Mouse (Mus musculus) lung, adult 10 weeks (tissue): ENCODE results near the gene Csmd2. TPM values are rescaled to one million over a fixed set of nuclear protein-coding genes. Genes with fewer than 3 reads are reported as not detected.

ENCODE experiments used
- polyA plus RNA-seq: library from polyadenylated mRNA; stranded (reverse); fragments of 350-450 nt; fragmentation: Illumina TruSeq; extraction: RNeasy Lipid Tissue Mini Kit (QIAGEN cat#74804); gene quantifications from one replicate; pipeline ENCODE4 v1.2.3, GENCODE M21; 2014; ENCODE audit warnings: low read depth, low replicate concordance; ENCODE audit not compliant: insufficient read depth

Gene Csmd2
- polyA plus RNA-seq, result not detected

DNA sequence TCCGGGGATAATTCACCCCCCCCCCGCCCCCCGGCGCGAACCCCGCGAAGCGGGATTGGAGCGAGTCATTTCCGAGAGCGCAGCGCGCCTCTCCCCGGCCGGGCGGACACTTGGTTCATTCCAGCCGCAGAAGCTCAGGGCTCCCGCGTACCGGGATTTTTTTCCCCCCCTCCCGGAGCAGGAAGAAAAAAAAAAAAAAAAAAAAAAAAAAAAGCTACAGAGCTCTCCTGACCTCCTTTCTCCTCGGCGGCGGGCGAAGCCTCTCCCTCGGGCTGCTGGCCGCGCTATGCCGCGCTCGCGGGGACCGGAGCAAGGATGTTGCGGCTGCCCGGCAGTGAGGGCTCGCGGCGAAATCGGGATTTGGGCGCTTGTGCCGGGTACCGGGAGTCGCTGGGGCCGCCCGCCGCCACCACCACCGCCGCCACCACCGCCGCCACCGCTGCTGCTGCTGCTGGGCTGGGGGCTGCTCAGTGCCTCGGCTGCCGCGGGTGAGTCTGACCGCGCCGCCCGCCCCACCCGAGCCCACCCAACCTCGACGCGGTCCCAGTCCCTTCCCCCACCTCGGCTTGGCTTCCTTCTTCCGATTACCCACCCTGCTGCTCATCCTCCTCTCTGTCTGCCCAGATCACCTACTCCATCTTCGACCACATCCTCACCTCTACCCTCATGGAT lies at the start of gene Csmd2:
Gene Csmd2, plus strand, starts transcription at position 74 of the 672 bp plus-strand sequence.

DNA sequence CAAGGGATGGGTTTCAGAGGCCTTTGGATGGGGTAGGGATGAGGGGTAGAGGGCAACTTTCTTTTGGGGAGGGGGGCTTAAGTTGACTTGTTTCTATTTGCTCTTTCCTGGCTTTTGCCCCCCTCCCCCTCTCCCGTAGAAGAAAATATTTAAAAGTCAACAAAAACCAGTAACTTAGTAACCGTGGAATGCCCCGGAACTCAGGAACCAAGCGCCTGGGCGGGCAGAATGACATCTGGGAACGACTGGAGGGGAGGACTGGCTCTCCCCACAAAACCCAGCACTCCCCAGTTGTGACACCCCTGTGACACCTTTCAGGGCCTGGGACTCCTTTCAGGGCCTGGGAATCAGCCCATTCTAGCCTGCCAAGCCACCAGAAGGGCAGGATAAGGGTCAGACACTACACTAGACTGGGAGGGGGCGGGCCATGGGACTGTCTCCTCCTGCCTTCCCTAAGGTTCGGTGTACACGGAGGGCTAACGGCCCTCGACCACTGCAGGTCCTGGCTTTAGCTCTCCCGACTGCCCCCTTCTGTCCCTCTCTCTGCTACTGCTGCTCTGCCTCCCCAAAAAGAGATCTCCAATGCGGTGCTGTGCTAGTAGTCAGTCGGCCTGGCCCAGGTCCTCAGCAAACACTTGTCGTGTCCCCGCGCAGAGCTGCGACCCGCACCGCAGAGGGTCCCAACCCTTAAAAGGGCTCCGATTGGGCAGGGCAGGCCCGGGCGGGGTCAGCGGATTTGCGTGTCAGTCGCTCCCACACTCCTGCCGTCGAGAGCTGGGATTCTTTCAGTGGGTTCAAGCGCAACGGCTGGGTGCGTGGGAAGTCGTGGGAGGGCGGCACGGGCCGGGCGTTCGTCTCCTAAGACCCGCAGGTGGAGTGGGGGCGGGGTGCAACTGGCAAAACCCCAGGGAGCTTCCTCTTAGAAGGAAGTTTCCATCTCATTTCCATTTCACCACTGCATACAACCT lies 16.5 kb upstream of the Csmd2 start, which contains the start of gene CK137956:
Gene CK137956, minus strand, starts transcription at position 51 of the 968 bp plus-strand sequence.

DNA sequence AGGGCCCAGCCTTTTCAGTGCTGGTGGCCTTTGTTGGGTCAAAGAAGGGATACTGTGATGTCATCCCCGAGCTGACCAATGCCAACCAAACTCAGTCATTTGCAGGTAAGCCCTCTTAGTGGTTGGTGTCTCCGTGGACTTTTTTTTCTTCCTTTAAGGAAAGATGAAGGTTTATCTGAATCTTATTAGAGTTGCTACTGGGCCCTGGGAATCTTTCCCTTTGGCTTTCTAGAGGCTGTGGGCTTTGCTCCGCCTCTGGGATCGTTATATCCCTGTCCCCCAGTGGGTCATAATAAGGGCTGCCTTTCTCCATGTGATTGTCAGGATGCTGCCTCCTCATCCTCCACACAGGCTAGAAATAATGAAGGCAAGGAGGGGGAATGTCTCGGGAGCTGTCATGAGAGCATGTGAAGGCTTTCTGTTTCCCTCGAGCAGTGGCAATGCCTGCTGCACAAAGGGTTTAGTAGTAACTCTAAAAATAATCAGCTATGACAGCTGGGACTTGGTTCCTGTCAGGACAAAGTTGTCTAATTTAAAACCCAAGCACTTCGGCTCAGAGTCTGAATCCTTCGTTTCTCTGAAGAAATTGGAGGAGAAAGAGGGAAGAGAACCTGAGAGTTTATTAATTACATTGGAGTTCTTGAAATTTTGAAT lies 273.4 kb downstream of the Csmd2 start, which contains the start of gene Hmgb4:
Gene Hmgb4, minus strand, starts transcription at position 51 of the 654 bp plus-strand sequence.

DNA sequence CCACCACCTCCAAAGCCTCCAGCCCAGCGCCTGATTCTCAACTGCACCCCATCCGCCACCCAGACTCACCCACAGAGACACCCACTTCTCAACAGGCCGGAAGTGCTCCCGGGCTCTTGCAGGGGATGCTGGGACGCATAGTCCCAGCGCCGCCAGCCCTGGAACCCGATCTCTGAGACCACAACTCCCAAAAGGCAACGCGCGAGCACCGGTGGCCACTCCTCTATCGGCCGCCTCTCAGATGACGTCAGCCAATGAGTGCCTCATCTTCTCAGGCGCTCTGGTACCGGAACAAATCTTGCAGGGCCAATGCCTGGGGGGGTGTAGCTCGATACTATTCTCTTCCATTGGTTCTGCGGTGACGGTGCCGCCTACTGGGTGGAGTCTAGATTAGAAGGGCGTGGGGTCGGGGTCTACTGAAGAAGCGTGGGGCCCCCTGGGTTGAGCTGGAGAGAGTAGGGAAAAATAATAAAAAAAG lies 622.3 kb downstream of the Csmd2 start, which contains the start of gene Zscan20:
Gene Zscan20, minus strand, starts transcription at position 174 of the 478 bp plus-strand sequence.

Other genes starting within 250 kb of the Csmd2 start
- not detected for gene CK137956, start 16.9 kb upstream of the Csmd2 start, polyA plus RNA-seq